Mouse (Mus musculus): ENCODE results near the gene Gadd45gip1. TPM values are rescaled to one million over a fixed set of nuclear protein-coding genes. Genes with fewer than 3 reads are reported as not detected.

Gadd45gip1 gene
- polyA plus RNA-seq, 1 experiment = 22.0 TPM

- DNase-seq (ENCODE audit: low spot score) = no peak
Measured at GRCm38 (mm10) chr8:84847684-84848435, 16.5 kb downstream of the Gadd45gip1 start.

DNA sequence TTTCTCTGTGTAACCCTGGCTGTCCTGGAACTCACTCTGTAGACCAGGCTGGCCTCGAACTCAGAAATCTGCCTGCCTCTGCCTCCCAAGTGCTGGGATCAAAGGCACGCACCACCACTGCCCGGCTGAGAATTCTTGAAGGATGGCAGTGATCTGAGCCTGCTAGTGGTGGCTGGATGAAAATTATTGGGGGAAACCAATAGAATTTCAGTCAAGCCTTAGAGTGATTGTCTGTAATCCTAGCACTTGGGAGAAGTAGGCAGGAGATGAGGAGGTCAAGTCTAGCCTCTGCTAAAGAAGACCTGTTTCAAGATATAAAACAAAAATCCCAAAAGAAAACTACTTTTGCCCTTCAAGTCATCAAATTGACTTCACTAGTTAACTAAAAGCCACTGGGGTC lies 25.1 kb downstream of the Gadd45gip1 start:
- DNase-seq (ENCODE audit: low spot score) = no peak

DNA sequence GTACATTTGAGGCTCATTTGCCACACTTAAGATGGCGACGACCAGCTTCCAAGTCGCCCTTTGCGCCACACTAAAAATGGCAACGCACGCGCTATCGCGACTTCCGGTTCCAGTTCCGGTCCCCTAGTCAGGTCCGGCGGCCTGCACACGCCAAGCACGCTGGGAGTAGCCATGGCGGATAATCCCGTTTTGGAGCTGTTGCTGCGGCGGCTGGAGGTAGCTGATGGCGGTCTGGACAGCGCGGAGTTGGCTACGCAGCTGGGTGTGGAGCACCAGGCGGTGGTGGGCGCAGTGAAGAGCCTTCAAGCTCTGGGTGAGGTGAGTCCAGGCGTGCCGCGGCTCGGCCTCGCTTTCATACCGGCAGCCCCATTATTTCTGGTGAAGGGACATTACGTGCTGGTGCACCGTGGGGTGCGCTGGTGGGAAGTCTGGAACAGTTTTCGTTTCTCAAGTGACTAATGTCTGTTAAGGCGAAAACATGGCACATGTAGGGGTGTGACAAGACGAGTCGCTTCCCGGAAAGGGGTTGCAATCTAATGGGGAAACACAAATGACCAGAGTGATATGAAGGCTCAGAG lies 25.6 kb downstream of the Gadd45gip1 start, which contains the start of gene Farsa:
Farsa (plus strand) TSS at position 126 of the 578 bp plus-strand sequence.
- peak; percentile 80 for DNase-seq (ENCODE audit: low spot score)

DNA sequence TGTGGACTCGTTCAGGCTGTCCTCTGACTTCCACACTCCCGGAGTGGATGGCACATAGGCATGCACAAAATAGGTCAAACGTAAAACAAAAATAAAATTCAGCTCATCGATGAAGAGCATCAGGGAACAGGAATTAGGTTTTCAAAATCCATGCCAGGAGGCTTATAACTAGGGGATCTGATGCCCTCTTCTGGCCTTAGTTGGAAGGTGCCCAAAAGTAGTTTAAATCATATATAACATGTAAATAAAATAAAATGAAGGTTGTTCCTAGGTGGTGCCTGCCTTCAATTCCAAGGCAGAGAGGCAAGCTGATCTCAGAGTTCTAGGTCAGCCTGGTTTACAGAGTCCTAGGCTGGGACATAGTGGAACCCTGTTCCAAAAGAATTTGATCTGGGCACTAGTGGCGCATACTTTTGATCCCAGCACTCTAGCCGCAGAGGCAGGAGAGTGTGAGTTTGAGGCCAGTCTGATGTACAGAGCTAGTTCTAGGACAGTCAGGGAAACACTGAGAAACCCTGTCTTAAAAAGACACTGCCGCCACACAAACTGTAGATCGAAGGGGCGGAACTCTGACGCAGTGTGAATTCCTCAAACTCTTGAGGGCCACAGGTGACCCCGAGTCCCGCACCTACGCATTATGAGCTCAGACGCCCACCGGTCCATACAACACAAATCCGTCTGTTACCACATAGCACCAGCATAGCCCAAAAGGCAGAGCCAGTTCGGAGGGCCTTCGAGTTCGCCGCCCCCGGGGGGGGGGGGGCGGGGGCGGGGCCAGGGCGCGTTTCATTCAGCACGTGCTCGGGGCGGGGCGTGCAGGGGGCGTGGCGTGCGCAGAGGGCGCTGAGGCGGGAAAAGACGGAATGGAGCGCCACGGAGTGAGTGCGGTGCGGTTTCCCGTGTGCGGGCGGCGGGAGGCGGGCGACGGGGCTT lies 40.3 kb downstream of the Gadd45gip1 start, which contains the start of gene Syce2:
Syce2 (plus strand) TSS at position 736 of the 933 bp plus-strand sequence.
- peak; percentile 62 for DNase-seq (ENCODE audit: low spot score)

- no peak for DNase-seq (ENCODE audit: low spot score)
Measured at GRCm38 (mm10) chr8:84872309-84872965, 41.1 kb downstream of the Gadd45gip1 start.

DNA sequence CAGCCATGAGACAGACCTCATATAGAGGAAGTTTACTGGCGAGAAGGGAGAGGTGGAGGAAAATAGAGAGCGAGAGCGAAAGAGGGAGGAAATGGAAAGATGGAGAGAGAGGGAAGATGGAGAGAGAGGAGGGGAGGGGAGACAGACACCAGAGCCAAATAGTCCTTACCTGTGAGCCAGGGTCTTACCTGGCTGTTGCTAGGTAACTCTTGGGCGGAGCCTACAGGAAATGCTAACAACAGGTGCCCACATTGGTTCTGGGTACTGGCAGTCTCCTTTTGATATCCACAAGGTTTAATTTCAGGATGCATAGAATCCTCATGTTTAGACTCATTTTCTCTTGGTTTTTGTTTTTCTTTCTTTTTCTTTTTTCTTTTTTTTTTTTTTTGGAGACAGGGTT lies 41.7 kb downstream of the Gadd45gip1 start:
- DNase-seq (ENCODE audit: low spot score) = no peak

GRCm38 (mm10) chr8:84874339-84874738 lies 43.0 kb downstream of the Gadd45gip1 start:
- no peak for DNase-seq (ENCODE audit: low spot score)

- no peak for DNase-seq (ENCODE audit: low spot score)
Measured at GRCm38 (mm10) chr8:84877297-84878035, 46.1 kb downstream of the Gadd45gip1 start.

- DNase-seq (ENCODE audit: low spot score) = no peak
Measured at GRCm38 (mm10) chr8:84878915-84879314, 47.6 kb downstream of the Gadd45gip1 start.

- no peak for DNase-seq (ENCODE audit: low spot score)
Measured at GRCm38 (mm10) chr8:84884728-84885127, 53.4 kb downstream of the Gadd45gip1 start.

Other genes starting within 250 kb of the Gadd45gip1 start
- 14.7 and 23.3 TPM in 2 replicates for gene Ier2, start 168.7 kb upstream of the Gadd45gip1 start, polyA plus RNA-seq (2012; rRNA removed)
- 71.7 and 76.3 TPM in 2 replicates for gene Trmt1, start 145.2 kb upstream of the Gadd45gip1 start, polyA plus RNA-seq (2012; rRNA removed)
- 39.5 and 49.4 TPM in 2 replicates for gene Nacc1, start 143.7 kb upstream of the Gadd45gip1 start, polyA plus RNA-seq (2012; rRNA removed)
- 7.8 and 8.7 TPM in 2 replicates for gene Lyl1, start 130.1 kb upstream of the Gadd45gip1 start, polyA plus RNA-seq (2012; rRNA removed)
- 1.0 and 1.2 TPM in 2 replicates for gene G430095P16Rik, start 108.5 kb upstream of the Gadd45gip1 start, polyA plus RNA-seq (2012; rRNA removed)
- gene Nfix, start 31.2 kb upstream of the Gadd45gip1 start, polyA plus RNA-seq (2012; rRNA removed) = 21.7 and 77.0 TPM in 2 replicates
- gene Dand5, start 8.7 kb upstream of the Gadd45gip1 start, polyA plus RNA-seq (2012; rRNA removed) = 4.7 and 4.8 TPM in 2 replicates
- 63.3 and 69.9 TPM in 2 replicates for gene Rad23a, start 9.1 kb downstream of the Gadd45gip1 start, polyA plus RNA-seq (2012; rRNA removed)
- 362 and 430 TPM in 2 replicates for gene Calr, start 15.4 kb downstream of the Gadd45gip1 start, polyA plus RNA-seq (2012; rRNA removed)
- 39.2 and 51.4 TPM in 2 replicates for gene Farsa, start 25.5 kb downstream of the Gadd45gip1 start, polyA plus RNA-seq (2012; rRNA removed)
- 2.8 and 3.2 TPM in 2 replicates for gene Syce2, start 40.6 kb downstream of the Gadd45gip1 start, polyA plus RNA-seq (2012; rRNA removed)
- gene Gcdh, start 62.4 kb downstream of the Gadd45gip1 start, polyA plus RNA-seq (2012; rRNA removed) = 31.4 and 33.1 TPM in 2 replicates
- gene Klf1, start 70.4 kb downstream of the Gadd45gip1 start, polyA plus RNA-seq (2012; rRNA removed) = 0.15 TPM in 2 replicates
- gene Dnase2a, start 77.0 kb downstream of the Gadd45gip1 start, polyA plus RNA-seq (2012; rRNA removed) = 18.4 and 20.4 TPM in 2 replicates
- gene Mast1, start 105.8 kb downstream of the Gadd45gip1 start, polyA plus RNA-seq (2012; rRNA removed) = 0.17 and 0.19 TPM in 2 replicates
- gene Rtbdn, start 115.5 kb downstream of the Gadd45gip1 start, polyA plus RNA-seq (2012; rRNA removed) = not detected in 2 replicates
- gene Gm49661, start 137.9 kb downstream of the Gadd45gip1 start, polyA plus RNA-seq (2012; rRNA removed) = not detected in 2 replicates
- 215 and 231 TPM in 2 replicates for gene Prdx2, start 138.1 kb downstream of the Gadd45gip1 start, polyA plus RNA-seq (2012; rRNA removed)
- gene Rnaseh2a, start 138.2 kb downstream of the Gadd45gip1 start, polyA plus RNA-seq (2012; rRNA removed) = 49.4 and 49.5 TPM in 2 replicates
- 97.4 and 121 TPM in 2 replicates for gene Junb, start 147.2 kb downstream of the Gadd45gip1 start, polyA plus RNA-seq (2012; rRNA removed)
- gene Hook2, start 159.1 kb downstream of the Gadd45gip1 start, polyA plus RNA-seq (2012; rRNA removed) = 26.9 and 28.5 TPM in 2 replicates
- gene Best2, start 183.0 kb downstream of the Gadd45gip1 start, polyA plus RNA-seq (2012; rRNA removed) = 0.04 TPM in 1 of 2 replicates, not detected in the other
- 113 and 136 TPM in 2 replicates for gene Asna1, start 193.8 kb downstream of the Gadd45gip1 start, polyA plus RNA-seq (2012; rRNA removed)
- gene Trir, start 195.3 kb downstream of the Gadd45gip1 start, polyA plus RNA-seq (2012; rRNA removed) = 109 and 140 TPM in 2 replicates
- gene Tnpo2, start 205.4 kb downstream of the Gadd45gip1 start, polyA plus RNA-seq (2012; rRNA removed) = 50.0 and 53.0 TPM in 2 replicates
- 38.9 and 54.7 TPM in 2 replicates for gene Fbxw9, start 228.5 kb downstream of the Gadd45gip1 start, polyA plus RNA-seq (2012; rRNA removed)
- 0.43 and 1.2 TPM in 2 replicates for gene Gm5741, start 236.5 kb downstream of the Gadd45gip1 start, polyA plus RNA-seq (2012; rRNA removed)
- gene Dhps, start 240.2 kb downstream of the Gadd45gip1 start, polyA plus RNA-seq (2012; rRNA removed) = 41.0 and 47.1 TPM in 2 replicates
- 95.6 and 103 TPM in 2 replicates for gene Wdr83os, start 249.2 kb downstream of the Gadd45gip1 start, polyA plus RNA-seq (2012; rRNA removed)
- gene Wdr83, start 249.8 kb downstream of the Gadd45gip1 start, polyA plus RNA-seq (2012; rRNA removed) = 35.8 and 45.7 TPM in 2 replicates

All from urinary bladder, adult 2 months (tissue).